Mouse (Mus musculus) regulatory T cell (primary cell): ENCODE results near the gene Nme3.
"Not testable (repeated sequence)": the region's sequence is repeated elsewhere in the genome, so short reads cannot be mapped to it uniquely, and the experiment has no call there.

Experiments used
- in situ Hi-C: fragments of 300-600 bp; cut with MboI, MseI; formaldehyde crosslinking; loops from one replicate; pipeline ENCODE4 v1.15.1; 2025; ENCODE audit warnings: high pct_unique_total_duplicates

Nme3 gene

GRCm38 (mm10) chr17:24898041-24898854 lies 1.9 kb downstream of the Nme3 start:
- in situ Hi-C loops, result no loop called here

GRCm38 (mm10) chr17:24899153-24899552 lies 2.9 kb downstream of the Nme3 start:
- in situ Hi-C loops, result no loop called here

GRCm38 (mm10) chr17:24900014-24900413 lies 3.7 kb downstream of the Nme3 start:
- in situ Hi-C loops, result no loop called here

GRCm38 (mm10) chr17:24902124-24902523 lies 5.8 kb downstream of the Nme3 start:
- in situ Hi-C loops, result no loop called here

- in situ Hi-C loops, result no loop called here
Measured at GRCm38 (mm10) chr17:24902671-24903474, 6.6 kb downstream of the Nme3 start.

- in situ Hi-C loops, result no loop called here
Measured at GRCm38 (mm10) chr17:24903767-24904166, 7.5 kb downstream of the Nme3 start.

- in situ Hi-C loops, result no loop called here
Measured at GRCm38 (mm10) chr17:24907591-24907990, 11.3 kb downstream of the Nme3 start.

GRCm38 (mm10) chr17:24913984-24914383 lies 17.7 kb downstream of the Nme3 start:
- in situ Hi-C loops, result no loop called here

GRCm38 (mm10) chr17:24923246-24923645 lies 26.9 kb downstream of the Nme3 start:
- in situ Hi-C loops, result no loop called here

- in situ Hi-C loops, result no loop called here
Measured at GRCm38 (mm10) chr17:24929506-24929905, 33.2 kb downstream of the Nme3 start.

GRCm38 (mm10) chr17:24932431-24932830 lies 36.1 kb downstream of the Nme3 start:
- in situ Hi-C loops, result no loop called here

GRCm38 (mm10) chr17:24933163-24933562 lies 36.9 kb downstream of the Nme3 start:
- in situ Hi-C loops, result no loop called here

GRCm38 (mm10) chr17:24934926-24935325 lies 38.6 kb downstream of the Nme3 start:
- in situ Hi-C loops, result no loop called here

- in situ Hi-C loops, result no loop called here
Measured at GRCm38 (mm10) chr17:24935666-24936065, 39.4 kb downstream of the Nme3 start.

- in situ Hi-C loops, result no loop called here
Measured at GRCm38 (mm10) chr17:24936259-24937237, 40.2 kb downstream of the Nme3 start, which contains the start of gene Mapk8ip3. Gene Mapk8ip3, minus strand, starts transcription at chr17:24936977.

GRCm38 (mm10) chr17:24937266-24937665 lies 41.0 kb downstream of the Nme3 start:
- in situ Hi-C loops, result no loop called here

GRCm38 (mm10) chr17:24942453-24942852 lies 46.2 kb downstream of the Nme3 start:
- in situ Hi-C loops, result not testable (repeated sequence)

- in situ Hi-C loops, result no loop called here
Measured at GRCm38 (mm10) chr17:24943036-24943435, 46.7 kb downstream of the Nme3 start.

- in situ Hi-C loops, result not testable (repeated sequence)
Measured at GRCm38 (mm10) chr17:24943589-24943988, 47.3 kb downstream of the Nme3 start.
